Mouse (Mus musculus) hindbrain, embryonic 15.5 days (tissue): ENCODE data around the gene Hmgcll1. TPM values are rescaled to one million over a fixed set of nuclear protein-coding genes. Genes with fewer than 3 reads are reported as not detected.

Experiments
- ATAC-seq: fragments of 200-750 bp; cut with Nextera tagmentation; 2 replicates; pipeline ENCODE4 v1.8.0; 2017; ENCODE audit warnings: low read depth, moderate number of reproducible peaks, moderate TSS enrichment; ENCODE audit not compliant: low FRiP score
- H3K27ac ChIP-seq: fragments of 300-500 bp; sonication (generic); replicated peaks from 2 replicates; pipeline ENCODE4 v1.5.1; 2015; ENCODE audit warnings: mild to moderate bottlenecking, inconsistent platforms
- H3K27me3 ChIP-seq: fragments of 300-500 bp; sonication (generic); 2 replicates; pipeline ENCODE4 v1.6.1; 2015; ENCODE audit warnings: control low read depth, inconsistent platforms
- H3K36me3 ChIP-seq: fragments of 300-500 bp; sonication (generic); 2 replicates; pipeline ENCODE4 v1.6.1; 2015; ENCODE audit warnings: control low read depth, inconsistent platforms
- H3K4me1 ChIP-seq: fragments of 300-500 bp; sonication (generic); replicated peaks from 2 replicates; pipeline ENCODE4 v1.6.1; 2015; ENCODE audit warnings: control low read depth, inconsistent platforms
- H3K4me2 ChIP-seq: fragments of 300-500 bp; sonication (generic); 2 replicates; pipeline ENCODE4 v1.6.1; 2015; ENCODE audit warnings: moderate library complexity, mild to moderate bottlenecking, inconsistent platforms
- H3K4me3 ChIP-seq: fragments of 300-500 bp; sonication (generic); 2 replicates; pipeline ENCODE4 v1.5.1; 2015; ENCODE audit warnings: mild to moderate bottlenecking, inconsistent platforms
- H3K9ac ChIP-seq: fragments of 300-500 bp; sonication (generic); 2 replicates; pipeline ENCODE4 v1.6.1; 2015; ENCODE audit warnings: inconsistent platforms
- H3K9me3 ChIP-seq: fragments of 300-500 bp; sonication (generic); 2 replicates; pipeline ENCODE4 v1.6.1; 2016; ENCODE audit warnings: control low read depth, inconsistent platforms
- WGBS: fragments of 180-500 bp; shearing (Covaris S2); methylation state at CpG from one replicate; pipeline ENCODE4 v1.1.7; 2015; 5-methylcytosine and 5-hydroxymethylcytosine counted together
- polyA plus RNA-seq: library from polyadenylated mRNA; unstranded; fragments of >200 nt; fragmentation: Nextera tagmentation; extraction: Ambion mirVana; gene quantifications from 2 replicates; pipeline ENCODE4 v1.2.1, GENCODE M21; 2015

Hmgcll1 gene
- 22.8 and 22.9 TPM in 2 replicates for polyA plus RNA-seq

- Histone ChIP-seq H3K9me3 (no peaks in the 10 kb centered on the region), H3K27me3 (no peaks in the 10 kb centered on the region), H3K4me3 (peak within 1 kb of the TSS; percentile 47), H3K27ac (peak within 1 kb of the TSS; percentile 87), H3K4me2 (peak within 1 kb of the TSS; percentile 96), H3K4me1 (peaks cover 20% of the 10 kb centered on the region), H3K9ac (peak within 1 kb of the TSS; percentile 62), H3K36me3 (no peaks in the 10 kb centered on the region)
- peak; percentile 94 for ATAC-seq
- 3% methylated on average over 39 of the region's 40 CpGs for WGBS
Observed at GRCm38 (mm10) chr9:76014631-76015531, at the start of gene Hmgcll1. Hmgcll1 (plus strand) TSS chr9:76014855.

- no peaks in the 10 kb centered on the region for H3K4me1 ChIP-seq
- H3K4me2 ChIP-seq: no peak overlapping the region
- no peaks in the 10 kb centered on the region for H3K36me3 ChIP-seq
- WGBS: 70% methylated on average over 1 of the region's 1 CpGs
- H3K9me3 ChIP-seq: no peaks in the 10 kb centered on the region
- no peak overlapping the region for H3K4me3 ChIP-seq
- no peak overlapping the region for H3K9ac ChIP-seq
- no peaks in the 10 kb centered on the region for H3K27me3 ChIP-seq
- no peak for ATAC-seq
- H3K27ac ChIP-seq: no peak overlapping the region
Observed at GRCm38 (mm10) chr9:75980097-75980496, 34.6 kb upstream of the Hmgcll1 start.

- Histone ChIP-seq H3K9ac (no peak overlapping the region), H3K4me3 (no peak overlapping the region), H3K4me2 (no peak overlapping the region), H3K27me3 (no peaks in the 10 kb centered on the region), H3K36me3 (no peaks in the 10 kb centered on the region), H3K27ac (no peak overlapping the region), H3K9me3 (no peaks in the 10 kb centered on the region), H3K4me1 (no peaks in the 10 kb centered on the region)
- 91% methylated on average over 1 of the region's 1 CpGs for WGBS
- no peak for ATAC-seq
Observed at GRCm38 (mm10) chr9:75981139-75981538, 33.5 kb upstream of the Hmgcll1 start.

- Histone ChIP-seq H3K27me3 (no peaks in the 10 kb centered on the region), H3K36me3 (no peaks in the 10 kb centered on the region), H3K9ac (no peak overlapping the region), H3K27ac (no peak overlapping the region), H3K9me3 (no peaks in the 10 kb centered on the region), H3K4me3 (no peak overlapping the region), H3K4me2 (no peak overlapping the region), H3K4me1 (no peaks in the 10 kb centered on the region)
- 91% methylated on average over 4 of the region's 4 CpGs for WGBS
- ATAC-seq: no peak
Observed at GRCm38 (mm10) chr9:75989491-75989890, 25.2 kb upstream of the Hmgcll1 start.

GRCm38 (mm10) chr9:75998791-75999350, 15.8 kb upstream of the Hmgcll1 start:
- H3K9ac ChIP-seq: no peak overlapping the region
- H3K27me3 ChIP-seq: no peaks in the 10 kb centered on the region
- no peaks in the 10 kb centered on the region for H3K36me3 ChIP-seq
- no peaks in the 10 kb centered on the region for H3K9me3 ChIP-seq
- H3K4me1 ChIP-seq: no peaks in the 10 kb centered on the region; the same call in 1 of the 2 replicates
- H3K27ac ChIP-seq: no peak overlapping the region
- H3K4me2 ChIP-seq: no peak overlapping the region
- 60% methylated on average over 2 of the region's 2 CpGs for WGBS
- no peak overlapping the region for H3K4me3 ChIP-seq
- no peak for ATAC-seq

GRCm38 (mm10) chr9:76000876-76001858, 13.5 kb upstream of the Hmgcll1 start:
- peak; percentile 34; the same call in 1 of the 2 replicates for ATAC-seq
- Histone ChIP-seq H3K27ac (no peak overlapping the region), H3K27me3 (no peaks in the 10 kb centered on the region), H3K4me2 (peak overlapping the region; percentile 33; the same call in 1 of the 2 replicates), H3K36me3 (no peaks in the 10 kb centered on the region), H3K9me3 (no peaks in the 10 kb centered on the region), H3K9ac (no peak overlapping the region), H3K4me1 (no peaks in the 10 kb centered on the region; the same call in 1 of the 2 replicates), H3K4me3 (no peak overlapping the region)
- 36% methylated on average over 10 of the region's 10 CpGs for WGBS

- Histone ChIP-seq H3K36me3 (no peaks in the 10 kb centered on the region), H3K27ac (no peak overlapping the region), H3K4me1 (no peaks in the 10 kb centered on the region; the same call in 1 of the 2 replicates), H3K27me3 (no peaks in the 10 kb centered on the region), H3K9me3 (no peaks in the 10 kb centered on the region), H3K4me3 (no peak overlapping the region), H3K9ac (no peak overlapping the region), H3K4me2 (no peak overlapping the region)
- ATAC-seq: no peak
- WGBS: 89% methylated on average over 3 of the region's 3 CpGs
Observed at GRCm38 (mm10) chr9:76003066-76003465, 11.6 kb upstream of the Hmgcll1 start.

GRCm38 (mm10) chr9:76003637-76004036, 11.0 kb upstream of the Hmgcll1 start:
- Histone ChIP-seq H3K27me3 (no peaks in the 10 kb centered on the region), H3K9ac (no peak overlapping the region), H3K27ac (no peak overlapping the region), H3K4me3 (no peak overlapping the region), H3K36me3 (no peaks in the 10 kb centered on the region), H3K4me1 (no peaks in the 10 kb centered on the region; the same call in 1 of the 2 replicates), H3K4me2 (no peak overlapping the region), H3K9me3 (no peaks in the 10 kb centered on the region)
- ATAC-seq: no peak
- WGBS: 70% methylated on average over 6 of the region's 6 CpGs

- H3K4me1 ChIP-seq: no peaks in the 10 kb centered on the region
- H3K27me3 ChIP-seq: no peaks in the 10 kb centered on the region
- WGBS: 62% methylated on average over 6 of the region's 6 CpGs
- no peak overlapping the region for H3K9ac ChIP-seq
- no peaks in the 10 kb centered on the region for H3K9me3 ChIP-seq
- H3K27ac ChIP-seq: no peak overlapping the region
- no peak overlapping the region for H3K4me2 ChIP-seq
- H3K36me3 ChIP-seq: no peaks in the 10 kb centered on the region
- no peak for ATAC-seq
- H3K4me3 ChIP-seq: no peak overlapping the region
Observed at GRCm38 (mm10) chr9:76007342-76007970, 7.2 kb upstream of the Hmgcll1 start.

GRCm38 (mm10) chr9:76013789-76014188, 866 bp upstream of the Hmgcll1 start:
- H3K9me3 ChIP-seq: no peaks in the 10 kb centered on the region
- no peak for ATAC-seq
- 77% methylated on average over 6 of the region's 6 CpGs for WGBS
- H3K4me1 ChIP-seq: peaks cover 20% of the 10 kb centered on the region
- no peaks in the 10 kb centered on the region for H3K27me3 ChIP-seq
- no peak overlapping the region for H3K4me2 ChIP-seq
- H3K4me3 ChIP-seq: no peak overlapping the region
- H3K9ac ChIP-seq: no peak overlapping the region
- no peaks in the 10 kb centered on the region for H3K36me3 ChIP-seq
- H3K27ac ChIP-seq: no peak overlapping the region

GRCm38 (mm10) chr9:76015971-76016370, 1.3 kb downstream of the Hmgcll1 start:
- Histone ChIP-seq H3K27ac (peak overlapping the region; percentile 42), H3K9ac (no peak overlapping the region)
- ATAC-seq: no peak

More at GRCm38 (mm10) chr9:76015971-76016370, 1.3 kb downstream of the Hmgcll1 start:
- WGBS: 85% methylated on average over 5 of the region's 5 CpGs
- no peaks in the 10 kb centered on the region for H3K27me3 ChIP-seq
- no peaks in the 10 kb centered on the region for H3K9me3 ChIP-seq
- peak overlapping the region; percentile 47; the same call in 1 of the 2 replicates for H3K4me3 ChIP-seq
- H3K36me3 ChIP-seq: no peaks in the 10 kb centered on the region
- peaks cover 20% of the 10 kb centered on the region for H3K4me1 ChIP-seq
- H3K4me2 ChIP-seq: peak overlapping the region; percentile 96
